Mouse (Mus musculus) naive thymus-derived CD4-positive, alpha-beta T cell, adult 2 months (primary cell): ENCODE data around the gene Vmn1r170.
"Not testable (repeated sequence)": the region's sequence is repeated elsewhere in the genome, so short reads cannot be mapped to it uniquely, and the experiment has no call there.

ENCODE experiments used
- DNase-seq: peaks from one replicate; pipeline ENCODE4 v3.0.0-alpha.2; 2011; ENCODE audit warnings: low read depth

Vmn1r170 gene

DNA sequence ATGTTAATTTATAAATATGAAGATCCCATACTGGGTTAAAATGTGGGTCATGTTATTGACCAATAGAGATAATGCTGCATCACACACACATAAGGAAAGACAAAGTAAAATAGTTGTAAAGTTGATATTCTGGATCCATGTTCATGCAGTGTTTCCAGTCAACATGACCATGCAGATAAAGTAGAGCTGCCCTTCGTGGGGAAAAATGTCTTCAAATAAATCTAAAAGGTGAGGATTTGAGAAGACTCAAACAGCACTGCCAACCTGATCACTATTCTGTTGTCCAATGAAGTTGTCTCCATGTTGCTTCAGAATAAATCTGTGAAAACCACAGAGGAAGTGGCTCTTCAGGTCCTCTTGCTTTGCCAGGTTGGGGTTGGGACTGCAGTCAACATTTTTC is at the start of gene Vmn1r170:
TSS of gene Vmn1r170 (plus strand) at position 301 of the 400 bp plus-strand sequence.
- DNase-seq, result not testable (repeated sequence)

DNA sequence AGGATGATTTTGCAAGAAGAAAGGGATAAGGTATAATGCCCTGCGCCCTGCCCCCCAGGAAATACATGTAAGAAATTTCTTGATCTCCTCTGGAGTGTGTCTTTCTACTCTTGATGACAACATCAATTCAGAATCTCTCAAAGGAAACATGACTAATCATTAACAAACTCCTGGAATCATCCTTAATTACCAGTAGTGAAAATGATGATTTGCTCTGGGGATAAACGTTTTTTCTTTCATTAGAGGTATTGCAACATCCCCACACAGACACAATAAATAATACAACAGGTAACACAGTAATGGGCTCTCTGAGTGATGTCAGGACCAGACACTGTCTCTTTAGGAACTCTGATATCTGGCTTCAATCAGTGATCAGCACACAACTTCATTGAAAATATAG is 30.7 kb upstream of the Vmn1r170 start, which contains the start of gene Vmn1r169:
TSS of gene Vmn1r169 (plus strand) at position 301 of the 400 bp plus-strand sequence.
- not testable (repeated sequence) for DNase-seq

DNA sequence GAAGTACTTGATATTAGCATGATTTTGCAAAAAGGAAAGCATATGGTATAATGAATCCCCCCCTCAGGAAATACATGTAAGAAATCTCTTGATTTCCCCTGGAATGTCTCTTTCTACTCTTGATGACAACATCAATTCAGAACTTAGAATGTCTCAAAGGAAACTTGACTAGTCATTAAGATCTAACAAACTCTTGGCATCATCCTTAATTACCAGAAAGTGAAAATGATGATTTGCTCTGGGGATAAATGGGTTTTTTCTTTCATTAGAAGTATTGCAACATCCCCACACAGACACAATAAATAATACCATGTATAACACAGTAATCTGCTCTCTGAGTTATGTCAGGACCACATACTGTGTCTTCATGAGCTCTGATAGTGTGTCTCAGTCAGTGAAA is 24.4 kb downstream of the Vmn1r170 start, which contains the start of gene Vmn1r171:
TSS of gene Vmn1r171 (plus strand) at position 301 of the 400 bp plus-strand sequence.
- DNase-seq, result no peak
